Mouse (Mus musculus): ENCODE results near the gene Mcm2. TPM values are rescaled to one million over a fixed set of nuclear protein-coding genes. Genes with fewer than 3 reads are reported as not detected.

Gene Mcm2
- polyA plus RNA-seq, 1 experiment from 2014 or later, result 305 TPM

DNA sequence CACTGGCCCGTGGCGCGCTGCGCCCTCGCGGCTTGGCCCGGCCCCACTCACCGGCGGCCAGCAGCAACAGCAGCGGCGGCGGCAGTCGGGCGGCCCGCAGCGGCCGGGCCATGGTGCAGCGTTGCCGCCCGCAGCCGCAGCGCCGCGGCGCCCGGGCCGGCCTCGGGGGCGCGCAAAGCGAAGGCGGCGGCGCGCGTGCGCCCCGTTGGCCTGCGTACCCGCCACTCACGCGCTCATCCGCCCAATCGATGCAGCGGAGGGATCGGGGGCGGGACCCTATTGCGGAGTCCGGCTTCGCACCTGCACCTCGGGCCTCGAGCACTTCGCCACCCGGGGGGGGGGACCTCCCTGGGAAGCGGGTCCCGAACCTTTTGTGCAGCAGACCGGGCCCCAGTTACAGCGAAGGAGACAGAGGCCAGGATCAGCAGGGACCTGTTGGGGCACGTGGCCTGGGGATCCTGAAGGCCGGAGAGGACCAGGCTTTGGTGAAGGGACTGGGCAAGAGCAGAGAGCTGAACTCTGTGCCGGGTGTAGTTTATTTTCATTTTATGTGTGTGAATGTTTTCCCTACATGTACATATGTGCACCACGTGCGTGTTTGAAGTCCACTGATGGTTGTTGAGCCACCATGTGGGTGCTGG lies 23.6 kb downstream of the Mcm2 start, which contains the start of gene Podxl2:
Gene Podxl2 (minus strand): TSS at position 177 of the 641 bp plus-strand sequence.
- peaks cover 39% of the 10 kb centered on the region for H3K4me1 ChIP-seq
- peaks cover 17% of the 10 kb centered on the region for H3K36me3 ChIP-seq (replicated peaks)
- H3K9me3 ChIP-seq, result peaks cover 9% of the 10 kb centered on the region; the same call in 1 of the 2 replicates
- peak; percentile 82 for DNase-seq (ENCODE audit: extremely low spot score, low spot score)
- peak within 1 kb of the TSS; percentile 71 for H3K4me3 ChIP-seq
- peaks cover 42% of the 10 kb centered on the region for H3K27me3 ChIP-seq (ENCODE audit: poor library complexity, severe bottlenecking)
- WGBS, result 5% methylated on average over 63 of the region's 63 CpGs
- peak within 1 kb of the TSS; percentile 88 for H3K27ac ChIP-seq

DNA sequence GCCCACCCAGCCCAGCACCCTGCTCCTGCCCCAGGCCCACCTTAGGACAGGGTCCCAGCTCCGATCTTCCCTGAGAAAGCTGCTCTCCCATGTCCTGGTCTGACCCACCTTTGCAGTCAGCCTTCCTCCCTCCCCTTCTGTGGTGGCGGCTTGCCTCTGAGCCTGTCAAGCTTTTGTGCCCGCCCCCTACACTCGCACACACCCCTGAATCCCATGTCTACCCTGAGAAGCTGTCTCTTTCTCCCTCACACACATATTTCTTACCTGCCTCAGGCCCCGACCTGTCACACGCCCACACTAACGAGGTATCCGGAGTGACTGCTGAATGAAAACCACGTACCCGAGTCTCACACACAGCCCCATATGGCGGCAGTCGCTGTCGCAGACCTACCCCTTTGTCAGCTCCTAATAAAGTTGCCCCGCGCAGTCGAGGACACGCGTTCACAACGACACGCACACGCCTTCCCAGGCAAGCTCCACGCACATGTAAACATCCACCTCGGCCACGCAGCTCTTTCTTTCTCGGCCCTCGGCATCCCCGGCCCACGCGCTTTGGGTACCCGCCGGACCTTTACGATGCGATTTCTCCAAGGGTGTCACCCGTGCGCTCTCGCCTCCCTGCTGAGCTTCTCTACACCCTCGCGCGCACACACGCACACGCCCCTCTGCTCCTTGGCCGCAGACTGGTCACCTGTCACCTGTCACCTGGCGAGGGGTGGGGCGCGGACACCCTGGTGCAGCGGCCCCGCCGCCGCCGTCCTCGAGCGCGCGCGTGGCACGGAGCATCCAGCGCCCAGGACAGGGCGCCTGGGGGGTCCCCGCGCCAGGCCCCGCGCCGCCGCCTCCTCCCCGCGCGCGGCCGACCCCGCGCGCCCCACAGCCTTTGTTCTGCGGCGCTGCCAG lies 24.4 kb downstream of the Mcm2 start:
- WGBS, result 4% methylated on average over 74 of the region's 74 CpGs
- Histone ChIP-seq H3K27me3 (ENCODE audit: poor library complexity, severe bottlenecking) (peaks cover 42% of the 10 kb centered on the region), H3K27ac (peak overlapping the region; percentile 88), H3K9me3 (peaks cover 9% of the 10 kb centered on the region; the same call in 1 of the 2 replicates), H3K4me3 (peak overlapping the region; percentile 71), H3K4me1 (peaks cover 39% of the 10 kb centered on the region), H3K36me3 (replicated peaks) (peaks cover 11% of the 10 kb centered on the region; the same call in 1 of the 2 replicates)
- DNase-seq (ENCODE audit: extremely low spot score, low spot score), result no peak

DNA sequence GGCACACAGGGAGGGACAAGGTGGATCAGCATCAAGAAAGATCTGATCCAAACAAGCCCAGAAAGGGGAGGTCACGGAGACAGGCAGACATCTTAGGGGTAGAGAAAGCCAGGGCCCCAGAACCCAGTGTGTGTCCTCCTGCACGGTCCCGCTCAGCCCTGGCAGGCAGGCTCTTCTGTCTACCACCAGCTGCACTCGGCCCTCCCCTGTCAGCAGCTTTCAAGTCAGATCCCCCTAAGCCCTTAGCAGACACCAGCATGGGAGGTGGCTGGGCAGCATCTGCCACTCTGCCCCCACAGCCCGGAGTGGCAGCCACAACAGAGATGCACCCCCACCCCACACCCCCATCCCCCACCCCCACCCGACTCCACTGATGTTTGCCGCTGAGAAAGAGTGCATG lies 25.8 kb downstream of the Mcm2 start:
- peak overlapping the region; percentile 71 for H3K4me3 ChIP-seq
- H3K4me1 ChIP-seq, result peaks cover 39% of the 10 kb centered on the region
- WGBS, result 28% methylated on average over 7 of the region's 7 CpGs
- no peaks in the 10 kb centered on the region for H3K36me3 ChIP-seq (replicated peaks)
- H3K9me3 ChIP-seq, result peaks cover 9% of the 10 kb centered on the region; the same call in 1 of the 2 replicates
- H3K27me3 ChIP-seq (ENCODE audit: poor library complexity, severe bottlenecking), result peaks cover 42% of the 10 kb centered on the region
- H3K27ac ChIP-seq, result 0 out of 2 replicates have a peak overlapping the region, but pooled peaks have one; percentile 30
- DNase-seq (ENCODE audit: extremely low spot score, low spot score), result no peak

DNA sequence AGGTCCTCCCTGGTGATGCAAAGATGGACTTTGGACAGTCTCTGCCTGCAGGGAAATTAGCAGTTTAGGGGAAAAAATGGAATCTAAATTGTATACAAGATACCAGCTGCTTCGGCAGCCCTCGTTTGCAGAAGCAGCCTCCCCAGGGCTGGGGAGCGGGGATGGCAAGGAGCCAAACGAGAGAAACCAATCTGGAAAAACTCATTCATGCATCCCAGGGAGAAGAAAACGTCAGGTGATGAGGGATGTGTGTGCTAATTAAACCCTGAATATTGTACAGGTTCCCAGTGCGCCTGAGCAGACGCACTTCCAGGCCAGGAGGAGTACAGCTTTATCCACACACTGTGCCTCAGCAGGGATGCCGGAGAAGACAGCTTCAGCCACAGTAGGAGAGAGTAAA lies 27.0 kb downstream of the Mcm2 start:
- DNase-seq (ENCODE audit: extremely low spot score, low spot score), result no peak
- peaks cover 9% of the 10 kb centered on the region; the same call in 1 of the 2 replicates for H3K9me3 ChIP-seq
- WGBS, result 64% methylated on average over 8 of the region's 8 CpGs
- H3K4me1 ChIP-seq, result peaks cover 39% of the 10 kb centered on the region
- no peaks in the 10 kb centered on the region for H3K36me3 ChIP-seq (replicated peaks)
- H3K27ac ChIP-seq, result 0 out of 2 replicates have a peak overlapping the region, but pooled peaks have one; percentile 4
- peaks cover 40% of the 10 kb centered on the region for H3K27me3 ChIP-seq (ENCODE audit: poor library complexity, severe bottlenecking)
- H3K4me3 ChIP-seq, result no peak overlapping the region

DNA sequence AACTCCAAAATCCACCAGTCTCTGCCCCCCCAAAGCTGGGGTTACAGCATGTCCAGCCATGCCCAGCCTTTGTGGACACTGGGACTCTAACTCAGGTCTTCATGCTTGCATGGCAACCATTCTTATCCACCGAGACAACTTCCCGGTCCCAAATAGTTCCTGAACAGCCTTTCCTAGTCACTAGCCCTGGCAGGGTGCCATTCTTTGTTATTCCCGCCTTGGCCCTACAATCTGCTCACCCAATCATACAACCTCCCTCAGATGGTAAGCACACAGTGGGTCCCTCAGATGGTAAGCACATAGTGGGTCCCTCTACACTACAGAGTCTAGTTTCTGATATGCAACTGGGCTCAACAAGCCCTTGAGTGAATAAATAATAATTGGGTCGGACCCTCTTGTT lies 28.0 kb downstream of the Mcm2 start:
- Histone ChIP-seq H3K4me1 (peaks cover 39% of the 10 kb centered on the region), H3K9me3 (peaks cover 6% of the 10 kb centered on the region; the same call in 1 of the 2 replicates), H3K27ac (no peak overlapping the region), H3K36me3 (replicated peaks) (no peaks in the 10 kb centered on the region), H3K4me3 (no peak overlapping the region), H3K27me3 (ENCODE audit: poor library complexity, severe bottlenecking) (peaks cover 30% of the 10 kb centered on the region)
- WGBS, result 77% methylated on average over 4 of the region's 4 CpGs
- no peak for DNase-seq (ENCODE audit: extremely low spot score, low spot score)

DNA sequence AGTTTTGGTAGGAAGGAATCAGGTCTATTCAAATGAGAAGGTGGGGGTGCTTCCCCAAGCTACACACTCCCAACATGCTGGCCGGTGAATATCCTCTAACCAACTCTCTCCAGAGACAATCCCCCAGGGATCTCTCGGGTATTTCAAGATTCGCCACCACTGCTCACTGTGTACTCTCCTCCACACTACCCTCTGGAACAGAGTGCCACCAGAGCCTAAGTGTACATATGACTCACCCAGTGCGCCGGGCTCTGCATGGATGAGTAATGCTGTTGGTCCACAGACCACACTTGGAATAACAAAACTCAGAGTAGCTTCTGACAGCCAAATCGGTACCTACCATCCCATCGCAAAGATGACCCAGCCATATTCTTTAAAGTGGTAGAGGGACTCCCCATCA lies 29.1 kb downstream of the Mcm2 start:
- Histone ChIP-seq H3K4me3 (no peak overlapping the region), H3K36me3 (replicated peaks) (peaks cover 4% of the 10 kb centered on the region; the same call in 1 of the 2 replicates), H3K4me1 (peaks cover 33% of the 10 kb centered on the region), H3K27me3 (ENCODE audit: poor library complexity, severe bottlenecking) (peaks cover 20% of the 10 kb centered on the region), H3K9me3 (no peaks in the 10 kb centered on the region), H3K27ac (no peak overlapping the region)
- 90% methylated on average over 7 of the region's 7 CpGs for WGBS
- no peak for DNase-seq (ENCODE audit: extremely low spot score, low spot score)

DNA sequence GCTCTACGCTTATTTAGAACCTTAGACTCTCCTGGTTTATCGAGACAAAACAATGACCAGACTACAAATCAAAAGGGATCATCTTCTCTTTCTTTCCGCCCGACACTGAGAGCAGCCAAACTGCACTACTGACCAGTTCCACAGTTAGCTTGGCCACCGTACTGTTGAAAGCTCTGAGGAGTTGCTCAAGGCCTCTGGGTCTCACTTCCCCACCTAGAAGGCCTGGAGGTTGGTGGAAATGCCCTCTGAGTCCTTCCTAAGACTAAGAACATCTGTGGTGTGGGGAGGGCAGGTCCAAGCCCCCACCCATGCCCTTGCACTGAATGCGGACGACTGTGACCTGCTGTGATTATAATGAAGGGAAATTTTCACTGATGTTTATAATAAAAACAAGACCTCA lies 32.9 kb downstream of the Mcm2 start:
- Histone ChIP-seq H3K27ac (no peak overlapping the region), H3K36me3 (replicated peaks) (peaks cover 36% of the 10 kb centered on the region), H3K27me3 (ENCODE audit: poor library complexity, severe bottlenecking) (no peaks in the 10 kb centered on the region), H3K9me3 (peaks cover 8% of the 10 kb centered on the region; the same call in 1 of the 2 replicates), H3K4me1 (no peaks in the 10 kb centered on the region; the same call in 1 of the 2 replicates), H3K4me3 (no peak overlapping the region)
- WGBS, result 87% methylated on average over 7 of the region's 7 CpGs
- DNase-seq (ENCODE audit: extremely low spot score, low spot score), result no peak

DNA sequence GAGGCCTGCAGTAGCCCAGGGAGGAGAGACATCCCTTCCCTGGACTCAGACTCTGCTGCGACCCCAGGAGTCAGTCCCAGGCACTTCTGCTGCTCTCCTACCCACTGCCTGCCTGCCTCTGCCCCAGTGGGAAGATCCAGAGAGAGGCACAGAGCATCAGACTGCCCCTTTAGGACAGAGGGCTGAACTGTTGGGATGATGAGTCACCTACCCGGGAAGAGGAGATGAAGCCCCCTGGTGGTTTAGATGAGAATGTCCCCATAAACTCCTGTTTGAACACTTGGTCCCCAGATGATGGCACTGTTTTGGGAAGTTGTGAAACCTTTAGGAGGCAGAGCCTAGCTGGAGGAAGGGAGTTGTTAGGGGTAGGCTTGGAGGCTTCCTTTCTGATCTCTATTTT lies 37.7 kb downstream of the Mcm2 start:
- Histone ChIP-seq H3K27me3 (ENCODE audit: poor library complexity, severe bottlenecking) (no peaks in the 10 kb centered on the region), H3K4me3 (no peak overlapping the region), H3K36me3 (replicated peaks) (peaks cover 44% of the 10 kb centered on the region), H3K27ac (no peak overlapping the region), H3K4me1 (no peaks in the 10 kb centered on the region), H3K9me3 (peaks cover 8% of the 10 kb centered on the region; the same call in 1 of the 2 replicates)
- WGBS, result 19% methylated on average over 2 of the region's 2 CpGs
- no peak for DNase-seq (ENCODE audit: extremely low spot score, low spot score)

DNA sequence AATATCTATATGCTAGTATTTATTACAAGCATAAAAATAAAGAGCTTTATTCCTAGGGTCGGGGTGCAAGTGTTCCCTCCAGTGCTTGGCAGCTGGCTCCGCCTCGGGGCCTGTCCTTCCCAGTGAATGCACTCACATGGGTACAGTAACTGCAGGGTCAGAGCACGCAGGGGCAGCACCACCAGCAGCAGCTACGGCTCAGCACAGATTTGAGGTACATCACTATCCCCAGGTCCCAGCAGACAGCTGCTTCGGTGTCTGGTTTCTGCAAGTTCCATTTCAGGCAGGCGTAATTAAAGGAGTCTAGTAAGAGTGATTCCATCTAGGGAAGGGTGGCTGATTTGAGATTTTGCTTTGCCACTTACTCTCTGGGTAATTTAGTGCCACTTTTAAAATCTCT lies 40.2 kb downstream of the Mcm2 start:
- no peak for DNase-seq (ENCODE audit: extremely low spot score, low spot score)
- Histone ChIP-seq H3K27ac (no peak overlapping the region), H3K9me3 (peaks cover 8% of the 10 kb centered on the region; the same call in 1 of the 2 replicates), H3K27me3 (ENCODE audit: poor library complexity, severe bottlenecking) (no peaks in the 10 kb centered on the region), H3K36me3 (replicated peaks) (peaks cover 31% of the 10 kb centered on the region), H3K4me3 (no peak overlapping the region), H3K4me1 (no peaks in the 10 kb centered on the region)
- WGBS, result 79% methylated on average over 7 of the region's 7 CpGs

DNA sequence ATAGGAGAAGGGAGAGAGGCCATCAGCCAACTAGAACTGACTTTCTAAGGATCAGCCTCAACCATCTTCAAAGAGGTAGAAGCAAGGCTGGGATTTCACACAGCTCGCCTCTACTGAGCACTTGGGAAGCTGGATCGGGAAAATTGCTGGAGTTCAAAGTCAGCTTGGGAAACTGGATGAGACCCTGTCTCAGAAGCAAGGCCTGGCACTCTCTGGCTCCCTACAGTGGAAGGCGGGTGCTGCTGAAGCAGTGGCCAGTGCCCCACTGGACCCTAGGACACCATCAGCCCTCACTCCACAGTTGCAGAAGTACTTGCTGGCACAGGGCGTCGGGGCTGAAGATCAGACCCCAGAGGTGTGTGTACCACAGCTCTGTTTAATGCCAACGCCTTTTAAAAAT lies 40.8 kb downstream of the Mcm2 start:
- H3K36me3 ChIP-seq (replicated peaks), result peaks cover 26% of the 10 kb centered on the region
- H3K9me3 ChIP-seq, result peaks cover 8% of the 10 kb centered on the region; the same call in 1 of the 2 replicates
- no peak overlapping the region for H3K4me3 ChIP-seq
- no peaks in the 10 kb centered on the region for H3K4me1 ChIP-seq
- WGBS, result 86% methylated on average over 6 of the region's 6 CpGs
- no peaks in the 10 kb centered on the region for H3K27me3 ChIP-seq (ENCODE audit: poor library complexity, severe bottlenecking)
- H3K27ac ChIP-seq, result no peak overlapping the region
- no peak for DNase-seq (ENCODE audit: extremely low spot score, low spot score)

DNA sequence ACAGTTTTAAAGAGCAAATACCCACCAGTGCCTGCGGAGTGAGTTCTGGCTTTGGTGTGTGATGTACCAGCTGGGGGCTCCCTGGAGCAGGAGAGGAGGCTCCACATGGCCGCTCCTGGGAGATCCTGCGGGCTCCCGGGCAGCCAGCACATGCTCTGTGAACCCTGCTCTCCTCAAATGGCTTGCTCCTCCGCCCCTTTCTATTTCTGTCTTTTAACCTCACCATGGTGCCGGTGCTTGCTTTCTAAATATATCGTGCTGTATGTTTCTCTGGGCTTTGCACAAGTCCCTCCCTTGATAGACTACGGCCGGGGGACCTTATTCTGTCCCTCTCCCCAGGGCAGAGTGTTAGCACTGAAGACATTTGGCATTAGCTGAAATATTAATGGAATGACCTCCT lies 41.3 kb downstream of the Mcm2 start:
- H3K27me3 ChIP-seq (ENCODE audit: poor library complexity, severe bottlenecking), result no peaks in the 10 kb centered on the region
- H3K36me3 ChIP-seq (replicated peaks), result peaks cover 23% of the 10 kb centered on the region
- H3K9me3 ChIP-seq, result peaks cover 8% of the 10 kb centered on the region; the same call in 1 of the 2 replicates
- no peak overlapping the region for H3K4me3 ChIP-seq
- H3K27ac ChIP-seq, result no peak overlapping the region
- WGBS, result 57% methylated on average over 9 of the region's 9 CpGs
- no peaks in the 10 kb centered on the region for H3K4me1 ChIP-seq
- DNase-seq (ENCODE audit: extremely low spot score, low spot score), result no peak

DNA sequence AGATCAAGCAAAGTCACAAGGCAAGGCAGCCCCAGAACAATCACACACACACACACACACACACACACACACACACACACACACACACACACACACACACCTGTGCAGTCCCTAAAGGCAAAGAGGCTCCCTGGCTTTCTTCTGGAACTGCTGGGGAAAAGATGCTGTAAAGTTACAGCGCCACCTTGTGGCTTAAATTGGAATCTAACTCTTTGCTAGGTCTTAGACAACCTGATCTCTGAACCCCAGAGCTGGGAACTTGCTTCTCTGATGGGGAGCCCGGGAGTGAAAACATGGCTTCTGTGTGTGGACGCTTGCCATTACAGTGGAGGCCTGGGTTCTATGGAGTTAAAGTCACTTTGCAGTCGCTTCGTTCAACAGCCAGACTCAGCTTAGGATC lies 42.9 kb downstream of the Mcm2 start:
- Histone ChIP-seq H3K27me3 (ENCODE audit: poor library complexity, severe bottlenecking) (no peaks in the 10 kb centered on the region), H3K27ac (no peak overlapping the region), H3K9me3 (no peaks in the 10 kb centered on the region), H3K36me3 (replicated peaks) (peaks cover 7% of the 10 kb centered on the region; the same call in 1 of the 2 replicates), H3K4me3 (no peak overlapping the region), H3K4me1 (no peaks in the 10 kb centered on the region)
- 21% methylated on average over 5 of the region's 5 CpGs for WGBS
- peak; percentile 53 for DNase-seq (ENCODE audit: extremely low spot score, low spot score)
